Mouse (Mus musculus) adrenal gland, adult 10 weeks (tissue): ENCODE measurements around the gene Pfn4. TPM values are rescaled to one million over a fixed set of nuclear protein-coding genes. Genes with fewer than 3 reads are reported as not detected.

Source experiments
- polyA plus RNA-seq: library from polyadenylated mRNA; stranded (reverse); fragments of 350-450 nt; fragmentation: Illumina TruSeq; extraction: RNeasy Lipid Tissue Mini Kit (QIAGEN cat#74804); gene quantifications from one replicate; pipeline ENCODE4 v1.2.3, GENCODE M21; 2014; ENCODE audit warnings: low read depth, low replicate concordance

Gene Pfn4
- 4.2 TPM for polyA plus RNA-seq

GRCm38 (mm10) chr12:4768492-4769332, at the start of gene Pfn4, which contains the start of gene Fam228b:
Gene Pfn4 (plus strand): TSS chr12:4769022.
Gene Fam228b (minus strand): TSS chr12:4769267.

GRCm38 (mm10) chr12:4738031-4738576, 30.7 kb upstream of the Pfn4 start, which contains the start of gene Fam228a:
Gene Fam228a (minus strand): TSS chr12:4738430.

GRCm38 (mm10) chr12:4817361-4818101, 48.7 kb downstream of the Pfn4 start, which contains the start of gene Sf3b6:
Gene Sf3b6 (plus strand): TSS chr12:4817544.

Other genes with a start within 250 kb of the Pfn4 start
- gene Itsn2, start 176.4 kb upstream of the Pfn4 start, polyA plus RNA-seq: 127 TPM
- gene Gm3625, start 176.1 kb upstream of the Pfn4 start, polyA plus RNA-seq: not detected
- gene Fam228a, start 30.6 kb upstream of the Pfn4 start, polyA plus RNA-seq: 0.87 TPM
- 6.5 TPM for gene Fam228b, start 245 bp downstream of the Pfn4 start, polyA plus RNA-seq
- 290 TPM for gene Sf3b6, start 48.5 kb downstream of the Pfn4 start, polyA plus RNA-seq
- gene Fkbp1b, start 72.6 kb downstream of the Pfn4 start, polyA plus RNA-seq: 14.2 TPM
- 6.4 TPM for gene Wdcp, start 74.3 kb downstream of the Pfn4 start, polyA plus RNA-seq
- gene Mfsd2b, start 105.3 kb downstream of the Pfn4 start, polyA plus RNA-seq: 0.23 TPM
- 196 TPM for gene Ubxn2a, start 138.7 kb downstream of the Pfn4 start, polyA plus RNA-seq
- gene Atad2b, start 148.3 kb downstream of the Pfn4 start, polyA plus RNA-seq: 37.6 TPM